Mouse (Mus musculus) T-cell, adult 66 days (primary cell): Measurements from ENCODE around the gene Dcun1d5. TPM values are rescaled to one million over a fixed set of nuclear protein-coding genes. Genes with fewer than 3 reads are reported as not detected.

Experiments
- total RNA-seq, 2 experiments: library from RNA; stranded (reverse); gene quantifications; 3 replicates in 1 of 2; 4 replicates in 1 of 2; pipeline ENCODE4 v1.2.4; 2023

The Dcun1d5 gene
- 10 to 100 TPM; 75.7 to 76.9 TPM for total RNA-seq

GRCm38 (mm10) chr9:7184172-7184896 lies at the start of gene Dcun1d5, which contains the start of gene Dync2h1:
TSS of gene Dcun1d5 (plus strand) at chr9:7184520.
TSS of gene Dync2h1 (minus strand) at chr9:7184446.

Other genes with a start within 250 kb of the Dcun1d5 start
- gene Dync2h1, start 74 bp upstream of the Dcun1d5 start, total RNA-seq, result 1 to 10 TPM; 4.4 to 4.9 TPM
- gene Mmp13, start 88.0 kb downstream of the Dcun1d5 start, total RNA-seq, result not detected
- gene Mmp12, start 159.9 kb downstream of the Dcun1d5 start, total RNA-seq, result 1 to 10 TPM in 1 of 2 experiments, not detected in 1; 1.3 TPM
- gene Mmp1b, start 203.5 kb downstream of the Dcun1d5 start, total RNA-seq, result not detected